Mouse (Mus musculus) ES-Bruce4 (cell line): ENCODE results near the gene Skil.

Source experiments
- CTCF ChIP-seq: IDR thresholded peaks from one replicate; pipeline ENCODE4 v1.8.1; 2011; ENCODE audit warnings: low read depth, low read length
- EP300 ChIP-seq: IDR thresholded peaks from 2 replicates; pipeline ENCODE4 v1.6.1; 2011; ENCODE audit warnings: low read depth, low read length; ENCODE audit not compliant: insufficient read depth
- POLR2A ChIP-seq: IDR thresholded peaks from one replicate; pipeline ENCODE4 v1.8.1; 2011; ENCODE audit warnings: low read length; ENCODE audit not compliant: insufficient read depth

DNA sequence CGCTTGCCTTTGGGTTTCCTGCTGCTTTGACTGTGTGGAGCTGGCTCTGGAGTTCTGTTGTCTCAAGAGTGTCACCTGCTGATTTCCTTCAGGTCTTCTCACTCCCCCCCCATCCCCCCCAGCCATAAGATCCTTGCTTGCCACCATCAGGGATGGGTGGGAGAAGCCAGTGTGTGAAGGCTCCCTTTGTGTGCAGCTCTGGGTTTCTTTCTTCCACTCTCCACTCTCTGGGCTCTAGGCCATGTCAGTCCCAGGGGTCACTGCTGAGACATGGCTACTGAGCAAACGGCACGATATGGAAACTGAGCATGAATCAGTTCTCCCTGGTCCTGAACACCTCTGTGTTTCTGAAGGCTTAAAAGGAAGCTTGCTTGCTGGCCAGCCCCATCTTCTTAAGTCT is 61.3 kb downstream of the Skil start:
- TF ChIP-seq CTCF = no peak
- no peak for TF ChIP-seq EP300
- TF ChIP-seq POLR2A = no peak
